Mouse (Mus musculus) bone marrow macrophage, adult 2 months (primary cell): ENCODE results near the gene Farp2.

Experiments used
- CTCF ChIP-seq: IDR thresholded peaks from 2 replicates; pipeline ENCODE4 v1.5.1; 2012; ENCODE audit warnings: low read depth, mild to moderate bottlenecking, low read length, moderate library complexity
- POLR2A ChIP-seq: IDR thresholded peaks from 2 replicates; pipeline ENCODE4 v1.6.1; 2012; ENCODE audit warnings: mild to moderate bottlenecking, low read depth, low read length, borderline replicate concordance

GRCm38 (mm10) chr1:93513221-93513620 lies 1.3 kb downstream of the Farp2 start:
- TF ChIP-seq POLR2A, result no peak
- TF ChIP-seq CTCF, result no peak
